8 mouse cellular contexts compared by ENCODE assay signal in genomic region chr17:70963546-70963945, GRCm38 (mm10). TPM values are rescaled to one million over a fixed set of nuclear protein-coding genes. Genes with fewer than 3 reads are reported as not detected.
A peak's percentile ranks its signal among the peaks of the same experiment; 100 is the strongest.
DNase-seq lines count a peak whose midpoint lies in the region; ATAC-seq and TF ChIP-seq lines count a peak whose summit lies in the region.
"Not testable (repeated sequence)": the region's sequence is repeated elsewhere in the genome, so short reads cannot be mapped to it uniquely, and the experiment has no call there.

No protein-coding gene starts in this region.

- ATAC-seq in forebrain, embryonic 11.5 days (replicated peaks; ENCODE audit: low FRiP score), result peak; percentile 100
- ATAC-seq in heart, embryonic 14.5 days (ENCODE audit: insufficient number of reproducible peaks, insufficient read depth, low FRiP score, low read depth), result peak; percentile 100
- ATAC-seq in kidney, embryonic 16.5 days (ENCODE audit: low FRiP score, low TSS enrichment), result peak; percentile 100
- ATAC-seq in limb, embryonic 15.5 days (ENCODE audit: insufficient number of reproducible peaks, low FRiP score, low TSS enrichment, low read depth), result peak; percentile 100
- peak; percentile 100 for ATAC-seq in midbrain, postnatal 0 days (ENCODE audit: low FRiP score)

- H3K9ac ChIP-seq in forebrain, embryonic 11.5 days (ENCODE audit: low read length); heart, embryonic 14.5 days (ENCODE audit: low read length); kidney, embryonic 16.5 days (replicated peaks; ENCODE audit: low read length); limb, embryonic 15.5 days; midbrain, postnatal 0 days (replicated peaks; ENCODE audit: low read length, poor library complexity, severe bottlenecking): not testable (repeated sequence)

- not testable (repeated sequence) for H3K27ac ChIP-seq in forebrain, embryonic 11.5 days (ENCODE audit: low read depth, low read length); heart, embryonic 14.5 days (replicated peaks in 1 of 2; ENCODE audit: control insufficient read depth in 1 of 2, insufficient read depth in 1 of 2, low read depth in 2 of 2, low read length in 2 of 2); kidney, embryonic 16.5 days (ENCODE audit: low read length); limb, embryonic 15.5 days; midbrain, postnatal 0 days (ENCODE audit: low read depth, low read length)

- not testable (repeated sequence) for H3K4me3 ChIP-seq in forebrain, embryonic 11.5 days (ENCODE audit: low read depth, low read length); heart, embryonic 14.5 days (ENCODE audit: control insufficient read depth in 1 of 2, insufficient read depth in 1 of 2, low read depth in 1 of 2, low read length in 2 of 2); kidney, embryonic 16.5 days (ENCODE audit: low read length); limb, embryonic 15.5 days; midbrain, postnatal 0 days (ENCODE audit: low read depth, low read length)

- WGBS in forebrain, embryonic 11.5 days, result 86% methylated on average over 13 of the region's 13 CpGs
- 82% methylated on average over 13 of the region's 13 CpGs for WGBS in heart, embryonic 14.5 days
- 78% methylated on average over 13 of the region's 13 CpGs for WGBS in kidney, embryonic 16.5 days
- 69% methylated on average over 13 of the region's 13 CpGs for WGBS in limb, embryonic 15.5 days
- WGBS in midbrain, postnatal 0 days, result 85% methylated on average over 13 of the region's 13 CpGs

- not testable (repeated sequence) for H3K27me3 ChIP-seq in forebrain, embryonic 11.5 days (ENCODE audit: control insufficient read depth, insufficient read depth, low read length); heart, embryonic 14.5 days (ENCODE audit: control insufficient read depth, insufficient read depth, low read length); kidney, embryonic 16.5 days (ENCODE audit: insufficient read depth, low read length); limb, embryonic 15.5 days; midbrain, postnatal 0 days (ENCODE audit: insufficient read depth, low read length)

- H3K4me2 ChIP-seq in forebrain, embryonic 11.5 days (ENCODE audit: low read depth, low read length, severe bottlenecking); heart, embryonic 14.5 days (ENCODE audit: low read length); kidney, embryonic 16.5 days (replicated peaks; ENCODE audit: low read depth, low read length); limb, embryonic 15.5 days; midbrain, postnatal 0 days (ENCODE audit: low read depth, low read length, poor library complexity, severe bottlenecking): not testable (repeated sequence)

- H3K9me3 ChIP-seq in forebrain, embryonic 11.5 days (ENCODE audit: control insufficient read depth, low read length); heart, embryonic 14.5 days (ENCODE audit: control insufficient read depth, low read length); kidney, embryonic 16.5 days (ENCODE audit: low read length); limb, embryonic 15.5 days; midbrain, postnatal 0 days (ENCODE audit: low read length): not testable (repeated sequence)

- H3K36me3 ChIP-seq in forebrain, embryonic 11.5 days (ENCODE audit: control insufficient read depth, insufficient read depth, low read length); heart, embryonic 14.5 days (ENCODE audit: control insufficient read depth, insufficient read depth, low read length); kidney, embryonic 16.5 days (ENCODE audit: insufficient read depth, low read length); limb, embryonic 15.5 days; midbrain, postnatal 0 days (ENCODE audit: insufficient read depth, low read length): not testable (repeated sequence)

- H3K4me1 ChIP-seq in forebrain, embryonic 11.5 days (replicated peaks; ENCODE audit: control insufficient read depth, insufficient read depth, low read length); heart, embryonic 14.5 days (ENCODE audit: control insufficient read depth in 2 of 2, insufficient read depth in 2 of 2, low read length in 2 of 2); kidney, embryonic 16.5 days (ENCODE audit: insufficient read depth, low read length); limb, embryonic 15.5 days; midbrain, postnatal 0 days (ENCODE audit: insufficient read depth, low read length): not testable (repeated sequence)

- TF ChIP-seq CTCF in midbrain, postnatal 0 days (IDR thresholded peaks at IDR 0.05), result not testable (repeated sequence)

- DNase-seq in 3T3-L1 (ENCODE audit: low read depth, low spot score), result peak; percentile 77
- peak; percentile 79 for DNase-seq in brain, adult 2 months (ENCODE audit: low read depth, low spot score)
- peak; percentile 66 for DNase-seq in forebrain, embryonic 11.5 days (ENCODE audit: low spot score)
- DNase-seq in midbrain, postnatal 0 days (ENCODE audit: low spot score), result peak; percentile 9
- peak; percentile 90 to 96 for DNase-seq in spleen, postnatal 4 days (ENCODE audit: low spot score in 2 of 2)

RNA-seq across cellular contexts. Expression of gene Myom1, which starts 38.9 kb away (rescaled TPM):
- polyA plus RNA-seq in forebrain, embryonic 11.5 days (2014; fragmentation: Nextera tagmentation; extraction: Ambion mirVana), result 2.8 and 4.0 TPM in 2 replicates
- polyA plus RNA-seq in heart, embryonic 14.5 days (2014; fragmentation: Nextera tagmentation; extraction: Ambion mirVana), result 273 and 300 TPM in 2 replicates
- 4.5 and 4.7 TPM in 2 replicates for polyA plus RNA-seq in kidney, embryonic 16.5 days (2015; fragmentation: Nextera tagmentation; extraction: Ambion mirVana)
- 18.3 and 36.2 TPM in 2 replicates for polyA plus RNA-seq in limb, embryonic 15.5 days (2015; fragmentation: Nextera tagmentation; extraction: Ambion mirVana)
- 0.60 and 0.90 TPM in 2 replicates for total RNA-seq in midbrain, postnatal 0 days (2014; rRNA removed)
- polyA plus RNA-seq in midbrain, postnatal 0 days (2015; fragmentation: Nextera tagmentation; extraction: Ambion mirVana), result 0.66 and 1.2 TPM in 2 replicates

RNA-seq across cellular contexts. Expression of gene Myl12a, which starts 39.1 kb away (rescaled TPM):
- 372 and 395 TPM in 2 replicates for polyA plus RNA-seq in forebrain, embryonic 11.5 days (2014; fragmentation: Nextera tagmentation; extraction: Ambion mirVana)
- polyA plus RNA-seq in heart, embryonic 14.5 days (2014; fragmentation: Nextera tagmentation; extraction: Ambion mirVana), result 746 and 761 TPM in 2 replicates
- polyA plus RNA-seq in kidney, embryonic 16.5 days (2015; fragmentation: Nextera tagmentation; extraction: Ambion mirVana), result 680 and 696 TPM in 2 replicates
- 682 and 757 TPM in 2 replicates for polyA plus RNA-seq in limb, embryonic 15.5 days (2015; fragmentation: Nextera tagmentation; extraction: Ambion mirVana)
- 39.9 and 40.9 TPM in 2 replicates for total RNA-seq in midbrain, postnatal 0 days (2014; rRNA removed)
- polyA plus RNA-seq in midbrain, postnatal 0 days (2015; fragmentation: Nextera tagmentation; extraction: Ambion mirVana), result 65.3 and 65.7 TPM in 2 replicates

Comparison
In these comparisons a context has a peak if more than half of its experiments do, and no peak if none do; other contexts are left out.
1. DNase-seq: peak in every context shown above with its lines; median percentile 93 in spleen, postnatal 4 days; 79 in brain, adult 2 months; 77 in 3T3-L1; 66 in forebrain, embryonic 11.5 days; 9 in midbrain, postnatal 0 days.